Mouse (Mus musculus) T-helper 2 cell (primary cell): ENCODE measurements around the gene Ccdc149.

Experiments
- in situ Hi-C: fragments of 300-600 bp; cut with MboI, MseI; formaldehyde crosslinking; loops from one replicate; pipeline ENCODE4 v1.15.1; 2025; ENCODE audit warnings: high pct_unique_total_duplicates

The Ccdc149 gene

GRCm38 (mm10) chr5:52470991-52471801 lies at the start of gene Ccdc149:
Gene Ccdc149, minus strand, starts transcription at chr5:52471521.
- in situ Hi-C loops, result loop anchor here (25.0 kb wide), 1 partner anchor 634 kb away; no protein-coding TSS in a partner anchor

DNA sequence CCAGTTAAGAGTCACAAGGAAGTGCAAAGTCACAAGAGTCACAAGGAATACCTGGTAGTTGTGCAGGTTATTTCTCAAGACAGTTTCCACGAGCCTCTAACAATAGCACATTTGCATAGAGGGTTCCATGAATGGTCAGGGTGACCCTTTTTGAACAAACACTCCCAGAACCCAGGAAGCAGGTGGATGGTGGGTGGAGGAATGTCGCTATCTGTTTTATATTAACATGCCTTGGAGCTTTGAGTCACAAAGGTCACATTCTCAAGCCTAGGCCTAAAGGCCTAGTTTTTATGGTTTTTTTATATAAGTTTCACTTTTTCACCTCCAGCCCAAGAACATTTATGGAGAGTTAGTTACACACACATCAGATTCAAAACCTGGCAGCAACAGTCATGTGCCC lies 48.6 kb upstream of the Ccdc149 start:
- in situ Hi-C loops, result loop anchor here (5.0 kb wide), 1 partner anchor 112 kb away; no protein-coding TSS in a partner anchor

DNA sequence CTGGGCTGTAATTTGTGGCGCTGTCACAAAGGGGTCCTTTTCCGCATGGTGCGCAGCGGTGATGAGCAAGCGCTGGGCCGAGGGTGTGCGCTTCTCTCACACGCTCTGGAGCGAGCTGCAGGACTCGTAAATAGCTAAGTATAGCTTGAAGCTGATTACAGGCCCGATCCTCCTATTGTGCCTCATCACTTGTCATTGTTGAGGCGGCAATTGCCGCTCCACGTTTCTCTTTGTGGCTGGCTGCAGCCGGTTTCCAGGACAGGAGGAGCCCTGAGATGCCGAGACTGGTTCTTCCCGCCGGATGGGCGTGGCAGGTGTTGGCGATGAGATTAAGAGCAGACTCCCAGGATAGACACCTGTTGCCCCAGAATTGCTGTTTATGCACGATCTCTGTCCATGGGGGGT lies 44.8 kb upstream of the Ccdc149 start:
- in situ Hi-C loops, result loop anchor here (5.0 kb wide), 1 partner anchor 116 kb away; no protein-coding TSS in a partner anchor

- in situ Hi-C loops, result loop anchor here (5.0 kb wide), 1 partner anchor 117 kb away; no protein-coding TSS in a partner anchor
These were observed 44.1 kb upstream of the Ccdc149 start for GRCm38 (mm10) chr5:52515246-52516021.

DNA sequence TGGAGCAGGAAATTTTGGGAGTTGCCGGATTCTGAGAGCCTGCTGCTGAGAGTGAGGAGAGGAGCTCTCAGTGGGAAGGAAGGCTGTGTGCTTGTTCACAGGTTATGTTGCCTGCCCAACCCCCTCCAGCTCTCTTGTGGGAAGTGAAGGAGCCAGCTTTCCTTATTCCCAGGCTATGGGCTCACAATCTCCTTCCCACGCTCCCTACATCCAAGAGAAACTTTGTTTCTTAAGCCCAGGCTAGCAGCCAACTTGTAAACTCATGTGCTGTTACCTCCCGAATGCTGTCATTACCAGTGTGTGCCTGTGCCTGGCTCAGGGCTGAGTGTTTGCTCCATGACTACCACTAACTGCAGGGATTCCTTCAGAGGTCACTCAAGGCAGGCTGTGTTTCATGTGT lies 39.8 kb upstream of the Ccdc149 start:
- in situ Hi-C loops, result no loop called here

DNA sequence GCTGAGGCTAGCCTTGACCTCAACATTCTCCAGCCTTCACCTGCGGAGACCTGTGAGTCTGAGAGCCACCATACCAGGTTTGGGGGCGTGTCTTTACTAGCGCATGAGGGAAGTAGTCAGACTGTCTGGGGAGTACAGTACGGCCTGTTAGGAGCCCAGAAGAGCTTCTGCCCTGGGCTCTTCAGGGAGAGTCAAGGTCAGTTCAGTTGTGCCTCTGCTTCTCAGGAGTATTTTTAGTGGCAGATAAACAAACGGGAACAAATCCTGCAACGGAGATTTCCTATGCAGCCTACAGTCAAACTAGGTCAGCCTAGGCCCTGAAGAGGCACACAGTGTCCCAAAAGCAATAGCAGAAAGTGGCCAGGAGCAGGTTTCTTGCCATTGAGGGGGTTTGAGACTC lies 38.1 kb upstream of the Ccdc149 start:
- in situ Hi-C loops, result no loop called here

- in situ Hi-C loops, result no loop called here
These were observed 33.3 kb upstream of the Ccdc149 start for GRCm38 (mm10) chr5:52504666-52505065.

DNA sequence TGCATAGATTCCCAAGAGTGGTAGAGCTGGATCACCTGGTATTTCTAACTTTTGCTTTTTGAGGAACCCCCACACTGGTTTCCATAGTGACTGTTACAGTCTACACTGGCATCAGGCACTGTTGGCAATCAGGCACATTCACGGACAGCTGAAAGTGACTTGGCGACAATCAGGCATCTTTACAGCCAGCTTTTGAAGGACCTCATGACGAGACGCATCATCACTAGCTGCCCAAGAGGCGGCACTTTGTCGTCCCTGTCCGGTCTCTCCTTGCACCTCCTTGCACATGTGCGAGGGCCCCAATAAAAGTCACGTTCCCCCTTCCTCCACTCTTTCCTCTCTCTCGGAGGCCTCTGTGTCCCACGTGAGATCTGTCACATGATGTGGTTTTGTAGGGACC lies 32.8 kb upstream of the Ccdc149 start:
- in situ Hi-C loops, result no loop called here

GRCm38 (mm10) chr5:52495671-52496070 lies 24.4 kb upstream of the Ccdc149 start:
- in situ Hi-C loops, result no loop called here

DNA sequence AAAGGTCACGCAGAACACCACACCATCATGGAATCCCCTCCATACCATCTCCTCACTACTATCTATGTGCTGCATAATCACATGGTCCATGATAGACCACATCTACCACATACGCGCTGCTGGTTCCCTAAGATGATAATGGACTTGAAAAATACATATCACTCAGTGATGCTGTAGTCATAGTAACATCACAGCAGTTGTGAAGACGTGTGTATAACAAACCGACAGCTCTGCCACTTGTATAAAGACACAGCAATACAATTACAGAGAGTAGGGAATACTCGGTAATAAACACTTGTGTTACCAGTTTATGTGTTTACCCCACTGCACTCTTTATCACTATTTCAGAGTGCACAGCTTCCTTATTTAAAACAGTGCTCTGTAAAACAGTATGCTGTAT lies 20.2 kb upstream of the Ccdc149 start:
- in situ Hi-C loops, result no loop called here

- in situ Hi-C loops, result no loop called here
These were observed 16.5 kb upstream of the Ccdc149 start for GRCm38 (mm10) chr5:52487559-52488430.

DNA sequence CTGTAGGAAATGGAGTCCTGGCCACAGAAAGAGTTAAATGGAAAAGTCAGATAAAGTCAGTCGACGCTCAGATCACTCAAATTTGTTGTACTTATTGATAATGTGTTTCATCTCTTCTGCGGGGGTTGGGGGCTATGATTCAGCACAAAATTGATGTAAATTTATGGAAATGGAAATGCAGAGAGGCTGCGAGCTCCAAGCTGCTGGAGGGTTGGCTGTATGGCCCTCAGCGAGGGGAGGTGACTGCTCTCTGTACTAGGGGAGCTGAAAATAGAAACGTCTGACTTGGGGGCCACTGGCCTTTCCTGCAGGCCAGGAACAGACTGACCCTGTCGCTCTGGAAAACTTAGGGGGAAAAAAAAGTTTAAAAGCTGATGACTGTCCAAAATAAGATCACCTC lies 5.5 kb upstream of the Ccdc149 start:
- in situ Hi-C loops, result no loop called here

- in situ Hi-C loops, result no loop called here
These were observed 5.0 kb upstream of the Ccdc149 start for GRCm38 (mm10) chr5:52476292-52476701.

- in situ Hi-C loops, result loop anchor here (25.0 kb wide), 1 partner anchor 637 kb away; no protein-coding TSS in a partner anchor
These were observed 2.7 kb upstream of the Ccdc149 start for GRCm38 (mm10) chr5:52473988-52474387.

DNA sequence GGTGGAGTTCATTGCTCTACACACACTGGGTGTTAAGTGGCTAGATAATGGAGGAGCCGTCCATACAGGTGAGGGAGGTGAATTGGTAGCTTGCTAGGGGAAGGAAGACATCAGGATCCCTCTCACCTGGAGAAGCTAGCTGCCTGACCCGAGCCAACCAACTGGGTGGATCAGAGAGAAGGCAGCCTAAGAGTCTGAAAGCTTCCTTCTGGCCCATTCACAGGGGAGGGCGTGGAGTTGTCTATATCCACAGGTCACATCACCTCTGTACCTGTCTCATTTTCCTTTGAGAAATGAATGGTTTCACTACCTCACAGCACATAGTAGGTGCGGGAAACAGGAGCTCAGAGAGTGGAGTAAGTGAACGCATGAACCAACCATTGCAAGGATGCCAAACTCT lies 770 bp downstream of the Ccdc149 start:
- in situ Hi-C loops, result loop anchor here (25.0 kb wide), 1 partner anchor 633 kb away; no protein-coding TSS in a partner anchor

- in situ Hi-C loops, result loop anchor here (25.0 kb wide), 1 partner anchor 631 kb away; no protein-coding TSS in a partner anchor
These were observed 3.5 kb downstream of the Ccdc149 start for GRCm38 (mm10) chr5:52467841-52468240.

GRCm38 (mm10) chr5:52462447-52462846 lies 8.9 kb downstream of the Ccdc149 start:
- in situ Hi-C loops, result loop anchor here (25.0 kb wide), 1 partner anchor 625 kb away; no protein-coding TSS in a partner anchor

DNA sequence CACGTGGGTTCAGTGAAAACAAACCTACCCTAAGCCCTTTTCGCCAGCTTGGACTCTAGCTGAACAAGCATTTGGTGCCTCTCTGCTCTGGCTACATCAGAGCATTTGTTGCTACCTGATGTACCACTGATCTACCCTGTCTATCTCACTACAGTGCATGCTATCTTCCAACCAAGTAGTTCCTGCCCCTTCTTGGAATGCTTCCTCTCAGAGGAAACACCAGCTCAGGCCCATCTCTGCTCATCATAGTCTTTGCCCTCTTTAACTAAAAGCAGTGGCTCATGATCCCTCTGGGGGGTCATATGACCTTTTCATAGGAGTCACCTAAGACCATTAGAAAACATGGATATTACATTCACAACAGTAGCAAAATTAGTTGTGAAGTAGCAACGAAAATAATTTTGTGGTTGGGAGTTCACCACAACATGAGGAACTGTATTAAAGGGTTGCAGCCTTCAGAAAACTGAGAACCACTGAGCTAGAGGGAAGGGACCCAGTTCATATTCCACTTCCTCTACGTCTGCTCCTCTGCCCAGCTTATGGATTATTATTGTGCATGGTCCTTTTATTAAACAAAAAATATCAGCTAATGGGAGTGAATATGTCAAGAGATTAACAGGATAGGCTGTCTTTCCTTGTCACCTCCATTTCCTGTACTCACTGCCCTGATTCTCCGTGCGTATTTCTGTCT lies 9.7 kb downstream of the Ccdc149 start:
- in situ Hi-C loops, result loop anchor here (25.0 kb wide), 1 partner anchor 624 kb away; no protein-coding TSS in a partner anchor

DNA sequence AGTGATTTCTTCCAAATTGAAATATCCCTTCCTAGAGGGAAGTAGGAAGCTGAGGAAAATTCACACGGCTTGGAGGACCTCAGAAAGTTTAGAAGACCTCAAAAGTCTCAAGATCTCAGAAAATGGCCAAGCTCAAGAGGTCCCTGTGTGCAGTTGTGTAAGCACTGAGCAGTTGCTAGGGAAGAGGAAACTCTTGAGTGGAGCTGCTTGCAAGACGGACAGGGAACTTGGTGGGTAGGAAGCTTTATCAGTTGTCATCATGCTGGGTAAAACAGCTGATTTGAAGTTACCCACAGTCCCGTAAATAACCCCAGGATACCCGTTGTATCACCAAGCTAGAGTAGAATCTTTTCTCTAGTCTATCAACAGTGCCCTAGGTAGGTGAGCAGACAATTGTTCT lies 12.0 kb downstream of the Ccdc149 start:
- in situ Hi-C loops, result loop anchor here (25.0 kb wide), 1 partner anchor 622 kb away; no protein-coding TSS in a partner anchor

GRCm38 (mm10) chr5:52457154-52457553 lies 14.2 kb downstream of the Ccdc149 start:
- in situ Hi-C loops, result loop anchor here (25.0 kb wide), 1 partner anchor 620 kb away; no protein-coding TSS in a partner anchor
